Mouse (Mus musculus): ENCODE results near the gene Tomm40.

The Tomm40 gene

DNA sequence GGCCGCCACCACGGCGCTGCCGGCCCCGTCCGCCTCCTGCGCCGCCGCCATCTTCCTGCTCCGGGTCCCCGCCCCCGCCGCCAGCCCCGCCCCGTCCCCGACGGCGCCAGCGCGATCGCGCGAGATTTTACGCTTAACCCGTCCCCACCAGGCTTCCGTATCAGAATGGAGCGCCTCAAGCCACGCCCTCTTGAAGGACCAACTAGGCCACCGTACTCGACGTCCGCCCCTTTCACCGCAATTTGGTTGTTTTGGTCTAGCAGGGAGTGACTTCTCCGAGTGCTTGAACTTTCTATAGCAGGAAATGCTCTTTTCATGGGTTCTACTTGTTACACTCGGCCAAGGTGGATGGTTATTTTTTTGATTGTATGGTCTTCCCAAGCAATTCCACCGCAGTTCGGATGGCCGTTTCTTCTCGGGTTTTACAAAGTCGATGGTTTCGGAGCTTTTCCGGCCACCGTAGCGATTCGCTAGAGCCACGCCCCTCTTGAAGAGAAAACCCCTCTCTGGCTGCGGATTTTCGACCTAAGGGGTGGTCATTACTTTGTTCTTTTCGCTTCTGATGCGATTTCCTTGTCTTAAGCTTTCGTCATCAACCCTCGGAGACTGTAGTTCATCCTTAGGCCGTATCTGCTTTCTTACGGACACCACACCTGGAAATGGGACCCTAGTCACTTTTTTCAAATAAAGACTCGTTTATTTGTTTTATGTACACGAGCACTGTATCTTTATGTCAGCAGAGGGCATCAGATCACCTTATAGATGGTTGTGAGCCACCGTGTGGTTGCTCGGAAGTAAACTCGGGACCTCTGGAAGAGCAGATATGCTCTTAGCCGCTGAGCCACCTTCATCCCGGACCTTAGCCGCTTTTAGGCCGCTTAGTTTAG is 50.0 kb downstream of the Tomm40 start, which contains the start of gene Clptm1:
Gene Clptm1, minus strand, starts transcription at position 79 of the 887 bp plus-strand sequence.
- intact Hi-C loops (cut with DNase I) = loop anchor here (5.0 kb wide), 1 partner anchor 47 kb away; no protein-coding TSS in a partner anchor

DNA sequence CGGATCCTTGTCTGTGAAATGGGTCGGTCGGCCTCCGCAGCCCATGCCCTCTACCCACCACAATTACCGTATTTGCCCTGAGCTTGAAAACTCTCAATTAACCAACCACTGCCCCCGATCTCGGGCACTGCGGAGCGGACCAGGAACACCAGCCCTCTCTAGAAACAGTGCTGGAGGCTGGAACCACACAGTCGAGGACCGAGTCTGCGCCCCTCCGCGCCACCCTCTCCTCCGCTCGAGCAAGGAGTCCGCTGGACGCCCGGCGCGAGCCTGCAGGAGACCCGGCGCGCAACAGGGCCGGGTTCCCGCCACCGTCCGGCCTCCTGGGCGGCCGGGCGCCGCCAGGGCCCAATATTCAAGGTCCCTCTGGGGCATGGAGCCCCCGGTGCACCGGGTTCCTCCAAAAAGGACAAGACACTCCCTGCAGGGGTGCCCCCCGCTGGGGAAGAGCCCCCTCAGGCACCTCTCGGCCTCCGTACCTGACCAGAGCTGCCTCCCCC is 50.7 kb downstream of the Tomm40 start:
- intact Hi-C loops (cut with DNase I) = no loop called here

DNA sequence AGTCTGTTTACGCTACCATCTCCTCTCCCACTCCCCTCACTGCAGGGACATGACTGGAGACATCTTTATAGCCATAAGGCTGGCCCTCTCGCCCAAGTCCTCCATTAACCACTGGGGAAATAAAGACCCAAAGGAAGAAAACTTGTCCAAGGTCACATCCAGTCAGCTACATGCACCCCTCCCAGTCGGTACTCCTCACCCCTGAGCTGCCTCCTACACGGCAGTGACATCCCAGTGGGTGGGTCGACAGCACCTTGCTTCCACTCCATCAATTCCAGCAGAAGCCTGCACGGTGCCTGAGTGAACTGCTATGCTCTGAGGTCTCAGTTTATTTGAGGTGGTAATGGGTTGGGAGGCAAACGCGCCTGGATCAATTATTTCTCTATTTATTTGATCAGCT is 51.3 kb downstream of the Tomm40 start:
- intact Hi-C loops (cut with DNase I) = no loop called here

DNA sequence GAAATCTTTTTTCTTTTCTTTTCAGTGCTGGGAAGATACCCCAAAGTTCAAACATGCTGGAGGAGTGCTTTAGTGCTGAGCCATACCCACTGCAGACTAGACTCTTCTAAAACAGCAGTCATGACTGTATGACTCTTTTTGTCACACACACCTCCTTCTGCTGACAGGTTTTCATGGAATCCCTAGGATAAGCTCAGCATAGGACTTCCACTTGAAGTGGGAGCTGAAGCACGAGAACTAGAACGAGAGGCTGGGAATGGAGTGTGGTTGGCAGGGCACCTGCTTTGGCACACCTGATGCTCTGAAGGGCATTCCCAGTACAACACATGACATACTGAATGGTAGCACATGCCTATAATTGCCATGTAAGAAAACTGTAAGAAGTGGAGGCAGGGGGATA is 62.6 kb downstream of the Tomm40 start:
- intact Hi-C loops (cut with DNase I) = no loop called here

All from adrenal gland (tissue).